Mouse (Mus musculus): Measurements from ENCODE around the gene Slc25a5. TPM values are rescaled to one million over a fixed set of nuclear protein-coding genes. Genes with fewer than 3 reads are reported as not detected.

The Slc25a5 gene
- total RNA-seq, 1 experiment from 2014 or later = 414 TPM

GRCm38 (mm10) chrX:36841698-36842097 is 46.2 kb downstream of the Slc25a5 start:
- no peak for DNase-seq

DNA sequence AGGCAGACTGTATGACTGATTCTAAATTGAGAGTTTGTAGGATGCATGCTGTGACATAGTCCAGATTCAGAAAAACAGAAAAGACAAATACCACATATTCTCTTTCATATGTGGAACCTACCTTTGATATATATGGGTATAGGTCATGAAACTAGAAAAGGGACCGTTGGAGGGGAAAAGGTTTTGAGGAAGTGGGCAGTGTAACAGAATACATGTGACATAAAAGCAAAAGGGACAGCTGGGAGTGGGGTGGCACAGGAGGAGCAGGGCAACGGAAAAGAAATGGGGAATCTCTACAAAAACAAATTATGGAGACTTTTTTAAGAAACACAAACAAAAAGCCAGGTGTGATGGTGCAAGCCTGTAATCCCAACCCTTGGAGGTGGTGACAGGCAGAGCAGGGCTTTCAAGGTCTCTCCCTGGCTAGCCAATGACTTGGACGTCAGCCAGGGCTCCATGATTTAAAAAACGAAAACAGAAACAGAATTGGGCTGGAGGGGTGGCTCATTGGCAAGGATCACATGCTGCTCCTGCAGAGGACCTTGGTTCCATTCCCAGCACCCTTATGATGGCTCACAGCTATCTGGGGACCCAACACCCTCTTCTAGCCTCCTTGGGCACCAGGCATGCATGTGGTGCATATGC is 48.0 kb downstream of the Slc25a5 start:
- DNase-seq = peak; percentile 33

- DNase-seq = no peak
These were observed 51.7 kb downstream of the Slc25a5 start for GRCm38 (mm10) chrX:36847152-36847551.

Other genes starting within 250 kb of the Slc25a5 start
- gene Pgrmc1, start 197.4 kb upstream of the Slc25a5 start, total RNA-seq (2021) = 472 and 534 TPM in 2 replicates
- gene Akap17b, start 150.3 kb upstream of the Slc25a5 start, total RNA-seq (2021) = 9.7 and 11.1 TPM in 2 replicates
- gene Slc25a43, start 52.0 kb upstream of the Slc25a5 start, total RNA-seq (2021) = 1.7 and 2.0 TPM in 2 replicates
- 57.2 and 72.4 TPM in 2 replicates for gene Ube2a, start 78.2 kb downstream of the Slc25a5 start, total RNA-seq (2021)
- gene C330007P06Rik, start 78.5 kb downstream of the Slc25a5 start, total RNA-seq (2021) = 44.0 and 51.7 TPM in 2 replicates
- 10.0 and 10.1 TPM in 2 replicates for gene Nkrf, start 107.2 kb downstream of the Slc25a5 start, total RNA-seq (2021)
- gene Sept6, start 196.1 kb downstream of the Slc25a5 start, total RNA-seq (2021) = 15.7 and 23.0 TPM in 2 replicates